Mouse (Mus musculus) erythroblast, adult 5-6 weeks (primary cell): ENCODE results near the gene Olfr665. TPM values are rescaled to one million over a fixed set of nuclear protein-coding genes. Genes with fewer than 3 reads are reported as not detected.
"Not testable (repeated sequence)": the region's sequence is repeated elsewhere in the genome, so short reads cannot be mapped to it uniquely, and the experiment has no call there.

Experiments
- ATAC-seq: replicated peaks from 2 replicates; pipeline ENCODE4 v1.8.0; 2016; ENCODE audit warnings: moderate number of reproducible peaks, mild to moderate bottlenecking, moderate TSS enrichment, inconsistent platforms; ENCODE audit not compliant: poor library complexity, low FRiP score, severe bottlenecking
- total RNA-seq, 2 experiments: library from RNA; stranded (forward) in 1 of 2; stranded (reverse) in 1 of 2; fragments of 150-400 nt in 1 of 2; fragments of 200-764, 138-1000 nt in 1 of 2; gene quantifications; 2 replicates each; pipeline versions ENCODE4 v1.2.3 to v1.2.4; 2015 to 2017; ENCODE audit warnings: low replicate concordance in 2 of 2

Olfr665 gene
- total RNA-seq (2015; ENCODE audit: low replicate concordance) (not detected in 2 replicates), total RNA-seq (2017; ENCODE audit: low replicate concordance) (not detected in 2 replicates)

GRCm38 (mm10) chr7:104877731-104878130, at the start of gene Olfr665:
TSS of gene Olfr665 (plus strand) at chr7:104878031.
- no peak for ATAC-seq

- no peak for ATAC-seq
Measured at GRCm38 (mm10) chr7:104842503-104842902, 35.3 kb upstream of the Olfr665 start, which contains the start of gene Usp17lb. TSS of gene Usp17lb (minus strand) at chr7:104842603.

- no peak for ATAC-seq
Measured at GRCm38 (mm10) chr7:104843731-104844287, 34.0 kb upstream of the Olfr665 start.

GRCm38 (mm10) chr7:104851546-104851945, 26.3 kb upstream of the Olfr665 start:
- not testable (repeated sequence) for ATAC-seq

- no peak for ATAC-seq
Measured at GRCm38 (mm10) chr7:104855248-104855750, 22.5 kb upstream of the Olfr665 start.

GRCm38 (mm10) chr7:104856709-104857108, 21.1 kb upstream of the Olfr665 start, which contains the start of gene Usp17la:
TSS of gene Usp17la (plus strand) at chr7:104857009.
- ATAC-seq = not testable (repeated sequence)

GRCm38 (mm10) chr7:104857683-104858082, 20.1 kb upstream of the Olfr665 start:
- ATAC-seq = no peak

- no peak for ATAC-seq
Measured at GRCm38 (mm10) chr7:104861381-104861780, 16.4 kb upstream of the Olfr665 start.

GRCm38 (mm10) chr7:104895852-104896251, 18.0 kb downstream of the Olfr665 start, which contains the start of gene Olfr666:
TSS of gene Olfr666 (minus strand) at chr7:104895952.
- no peak for ATAC-seq

GRCm38 (mm10) chr7:104921382-104921781, 43.6 kb downstream of the Olfr665 start, which contains the start of gene Olfr667:
TSS of gene Olfr667 (minus strand) at chr7:104921482.
- ATAC-seq = no peak

GRCm38 (mm10) chr7:104927957-104928356, 50.1 kb downstream of the Olfr665 start, which contains the start of gene Olfr668:
TSS of gene Olfr668 (minus strand) at chr7:104928057.
- ATAC-seq = no peak

Other genes with a start within 250 kb of the Olfr665 start
- gene Olfr658, start 230.7 kb upstream of the Olfr665 start, total RNA-seq (2015; ENCODE audit: low replicate concordance) = not detected in 2 replicates
- not detected in 2 replicates for gene Olfr658, start 230.7 kb upstream of the Olfr665 start, total RNA-seq (2017; ENCODE audit: low replicate concordance)
- gene Olfr659, start 211.3 kb upstream of the Olfr665 start, total RNA-seq (2015; ENCODE audit: low replicate concordance) = not detected in 2 replicates
- gene Olfr659, start 211.3 kb upstream of the Olfr665 start, total RNA-seq (2017; ENCODE audit: low replicate concordance) = not detected in 2 replicates
- gene Olfr661, start 191.5 kb upstream of the Olfr665 start, total RNA-seq (2015; ENCODE audit: low replicate concordance) = not detected in 2 replicates
- not detected in 2 replicates for gene Olfr661, start 191.5 kb upstream of the Olfr665 start, total RNA-seq (2017; ENCODE audit: low replicate concordance)
- gene Usp17le, start 100.6 kb upstream of the Olfr665 start, total RNA-seq (2015; ENCODE audit: low replicate concordance) = not detected in 2 replicates
- not detected in 2 replicates for gene Usp17le, start 100.6 kb upstream of the Olfr665 start, total RNA-seq (2017; ENCODE audit: low replicate concordance)
- gene Usp17lb, start 35.4 kb upstream of the Olfr665 start, total RNA-seq (2015; ENCODE audit: low replicate concordance) = not detected in 2 replicates
- gene Usp17lb, start 35.4 kb upstream of the Olfr665 start, total RNA-seq (2017; ENCODE audit: low replicate concordance) = not detected in 2 replicates
- gene Usp17la, start 21.0 kb upstream of the Olfr665 start, total RNA-seq (2015; ENCODE audit: low replicate concordance) = not detected in 2 replicates
- not detected in 2 replicates for gene Usp17la, start 21.0 kb upstream of the Olfr665 start, total RNA-seq (2017; ENCODE audit: low replicate concordance)
- gene Olfr666, start 17.9 kb downstream of the Olfr665 start, total RNA-seq (2015; ENCODE audit: low replicate concordance) = not detected in 2 replicates
- not detected in 2 replicates for gene Olfr666, start 17.9 kb downstream of the Olfr665 start, total RNA-seq (2017; ENCODE audit: low replicate concordance)
- gene Olfr667, start 43.5 kb downstream of the Olfr665 start, total RNA-seq (2015; ENCODE audit: low replicate concordance) = not detected in 2 replicates
- not detected in 2 replicates for gene Olfr667, start 43.5 kb downstream of the Olfr665 start, total RNA-seq (2017; ENCODE audit: low replicate concordance)
- gene Olfr668, start 50.0 kb downstream of the Olfr665 start, total RNA-seq (2015; ENCODE audit: low replicate concordance) = not detected in 2 replicates
- gene Olfr668, start 50.0 kb downstream of the Olfr665 start, total RNA-seq (2017; ENCODE audit: low replicate concordance) = not detected in 2 replicates
- not detected in 2 replicates for gene Olfr669, start 56.2 kb downstream of the Olfr665 start, total RNA-seq (2015; ENCODE audit: low replicate concordance)
- gene Olfr669, start 56.2 kb downstream of the Olfr665 start, total RNA-seq (2017; ENCODE audit: low replicate concordance) = not detected in 2 replicates
- not detected in 2 replicates for gene Olfr670, start 84.6 kb downstream of the Olfr665 start, total RNA-seq (2015; ENCODE audit: low replicate concordance)
- not detected in 2 replicates for gene Olfr670, start 84.6 kb downstream of the Olfr665 start, total RNA-seq (2017; ENCODE audit: low replicate concordance)
- gene Olfr671, start 101.1 kb downstream of the Olfr665 start, total RNA-seq (2015; ENCODE audit: low replicate concordance) = not detected in 2 replicates
- not detected in 2 replicates for gene Olfr671, start 101.1 kb downstream of the Olfr665 start, total RNA-seq (2017; ENCODE audit: low replicate concordance)
- not detected in 2 replicates for gene Olfr672, start 124.0 kb downstream of the Olfr665 start, total RNA-seq (2015; ENCODE audit: low replicate concordance)
- not detected in 2 replicates for gene Olfr672, start 124.0 kb downstream of the Olfr665 start, total RNA-seq (2017; ENCODE audit: low replicate concordance)
- not detected in 2 replicates for gene Olfr675, start 150.4 kb downstream of the Olfr665 start, total RNA-seq (2015; ENCODE audit: low replicate concordance)
- not detected in 2 replicates for gene Olfr675, start 150.4 kb downstream of the Olfr665 start, total RNA-seq (2017; ENCODE audit: low replicate concordance)
- not detected in 2 replicates for gene Olfr676, start 154.7 kb downstream of the Olfr665 start, total RNA-seq (2015; ENCODE audit: low replicate concordance)
- not detected in 2 replicates for gene Olfr676, start 154.7 kb downstream of the Olfr665 start, total RNA-seq (2017; ENCODE audit: low replicate concordance)
- not detected in 2 replicates for gene Olfr677, start 173.3 kb downstream of the Olfr665 start, total RNA-seq (2015; ENCODE audit: low replicate concordance)
- gene Olfr677, start 173.3 kb downstream of the Olfr665 start, total RNA-seq (2017; ENCODE audit: low replicate concordance) = not detected in 2 replicates
- not detected in 2 replicates for gene Olfr678, start 186.4 kb downstream of the Olfr665 start, total RNA-seq (2015; ENCODE audit: low replicate concordance)
- gene Olfr678, start 186.4 kb downstream of the Olfr665 start, total RNA-seq (2017; ENCODE audit: low replicate concordance) = not detected in 2 replicates
- not detected in 2 replicates for gene Olfr679, start 203.2 kb downstream of the Olfr665 start, total RNA-seq (2015; ENCODE audit: low replicate concordance)
- gene Olfr679, start 203.2 kb downstream of the Olfr665 start, total RNA-seq (2017; ENCODE audit: low replicate concordance) = not detected in 2 replicates
- not detected in 2 replicates for gene Olfr680-ps1, start 214.8 kb downstream of the Olfr665 start, total RNA-seq (2015; ENCODE audit: low replicate concordance)
- not detected in 2 replicates for gene Olfr680-ps1, start 214.8 kb downstream of the Olfr665 start, total RNA-seq (2017; ENCODE audit: low replicate concordance)
- not detected in 2 replicates for gene Olfr681, start 238.8 kb downstream of the Olfr665 start, total RNA-seq (2015; ENCODE audit: low replicate concordance)
- gene Olfr681, start 238.8 kb downstream of the Olfr665 start, total RNA-seq (2017; ENCODE audit: low replicate concordance) = not detected in 2 replicates